ENCODE assay signal across 8 mouse cellular contexts in genomic region chr9:81632736-81633436, GRCm38 (mm10). TPM values are rescaled to one million over a fixed set of nuclear protein-coding genes. Genes with fewer than 3 reads are reported as not detected.
DNase-seq lines count a peak whose midpoint lies in the region; ATAC-seq and TF ChIP-seq lines count a peak whose summit lies in the region.

No protein-coding gene starts in this region.

- DNase-seq in left cerebral cortex, adult 2 months (ENCODE audit: extremely low spot score in 1 of 2, low spot score in 2 of 2), result peak; percentile 46 to 51
- DNase-seq in left cerebral cortex, adult 11 months (ENCODE audit: low spot score), result no peak
- DNase-seq in adrenal gland, postnatal 4 days (ENCODE audit: low spot score in 2 of 2), result peak; percentile 13 to 18
- DNase-seq in forebrain, postnatal 0 days, result no peak
- DNase-seq in retina, embryonic 14.5 days (ENCODE audit: low spot score), result peak; percentile 70
- no peak for DNase-seq in urinary bladder, postnatal 10 days (ENCODE audit: low spot score)

- H3K4me3 ChIP-seq in left cerebral cortex, adult 2 months, result peak overlapping the region; percentile 75
- H3K4me3 ChIP-seq in forebrain, postnatal 0 days (ENCODE audit: low read depth, low read length), result peak overlapping the region; percentile 71
- peak overlapping the region; percentile 65 for H3K4me3 ChIP-seq in intestine, embryonic 15.5 days (replicated peaks)
- H3K4me3 ChIP-seq in liver, embryonic 15.5 days (replicated peaks), result peak overlapping the region; percentile 33

- under 1% methylated on average over 47 of the region's 47 CpGs for WGBS in forebrain, postnatal 0 days
- WGBS in intestine, embryonic 15.5 days, result under 1% methylated on average over 47 of the region's 47 CpGs
- 1% methylated on average over 46 of the region's 47 CpGs for WGBS in liver, embryonic 15.5 days (ENCODE audit: insufficient replicate concordance)

- TF ChIP-seq CTCF in left cerebral cortex, adult 2 months (IDR thresholded peaks at IDR 0.05), result no peak; the same call in 1 of the 2 replicates
- TF ChIP-seq CTCF in forebrain, postnatal 0 days (IDR thresholded peaks at IDR 0.05; ENCODE audit: low read depth), result no peak

- ATAC-seq in forebrain, postnatal 0 days, result peak; percentile 48
- peak; percentile 67 for ATAC-seq in intestine, embryonic 15.5 days
- ATAC-seq in liver, embryonic 15.5 days (ENCODE audit: insufficient read depth), result no peak

- no peaks in the 10 kb centered on the region for H3K9me3 ChIP-seq in forebrain, postnatal 0 days (ENCODE audit: low read length)
- H3K9me3 ChIP-seq in intestine, embryonic 15.5 days, result no peaks in the 10 kb centered on the region
- no peaks in the 10 kb centered on the region for H3K9me3 ChIP-seq in liver, embryonic 15.5 days (replicated peaks)

- H3K4me2 ChIP-seq in forebrain, postnatal 0 days (ENCODE audit: low read depth), result peak overlapping the region; percentile 99
- peak overlapping the region; percentile 99 for H3K4me2 ChIP-seq in intestine, embryonic 15.5 days (replicated peaks)
- peak overlapping the region; percentile 54 for H3K4me2 ChIP-seq in liver, embryonic 15.5 days

- peaks cover 2% of the 10 kb centered on the region; the same call in 1 of the 2 replicates for H3K4me1 ChIP-seq in forebrain, postnatal 0 days (ENCODE audit: insufficient read depth)
- H3K4me1 ChIP-seq in intestine, embryonic 15.5 days (replicated peaks), result peaks cover 6% of the 10 kb centered on the region; the same call in 1 of the 2 replicates
- H3K4me1 ChIP-seq in liver, embryonic 15.5 days (replicated peaks), result no peaks in the 10 kb centered on the region

- H3K27me3 ChIP-seq in forebrain, postnatal 0 days (ENCODE audit: insufficient read depth, low read length), result peaks cover 13% of the 10 kb centered on the region
- peaks cover 34% of the 10 kb centered on the region for H3K27me3 ChIP-seq in intestine, embryonic 15.5 days (replicated peaks)
- peaks cover 57% of the 10 kb centered on the region for H3K27me3 ChIP-seq in liver, embryonic 15.5 days

- H3K9ac ChIP-seq in forebrain, postnatal 0 days, result peak overlapping the region; percentile 63
- H3K9ac ChIP-seq in intestine, embryonic 15.5 days, result peak overlapping the region; percentile 58
- H3K9ac ChIP-seq in liver, embryonic 15.5 days, result no peak overlapping the region

- no peaks in the 10 kb centered on the region for H3K36me3 ChIP-seq in forebrain, postnatal 0 days (ENCODE audit: insufficient read depth)
- no peaks in the 10 kb centered on the region for H3K36me3 ChIP-seq in intestine, embryonic 15.5 days
- no peaks in the 10 kb centered on the region for H3K36me3 ChIP-seq in liver, embryonic 15.5 days (replicated peaks)

- peak overlapping the region; percentile 81 for H3K27ac ChIP-seq in left cerebral cortex, adult 2 months
- peak overlapping the region; percentile 45; the same call in 1 of the 2 replicates for H3K27ac ChIP-seq in forebrain, postnatal 0 days (ENCODE audit: low read depth, low read length)
- 0 out of 2 replicates have a peak overlapping the region, but pooled peaks have one; percentile 9 for H3K27ac ChIP-seq in intestine, embryonic 15.5 days
- H3K27ac ChIP-seq in liver, embryonic 15.5 days (replicated peaks), result no peak overlapping the region

- intact Hi-C loops in left cerebral cortex, adult 2 months (cut with DNase I), result loop anchor here (5.0 kb wide), 1 partner anchor 229 kb away; the partner anchor contains the start of gene Mei4

RNA-seq across cellular contexts. Expression of gene Htr1b, which starts 0.7 kb away (rescaled TPM):
- 10 to 100 TPM; 11.5 to 15.3 TPM for total RNA-seq in left cerebral cortex, adult 2 months (2021)
- total RNA-seq in adrenal gland, postnatal 4 days (2021), result 10 to 100 TPM; 10.4 to 14.0 TPM
- total RNA-seq in forebrain, postnatal 0 days (2014; rRNA removed), result 8.2 and 9.3 TPM in 2 replicates
- 0.67 and 2.8 TPM in 2 replicates for polyA plus RNA-seq in forebrain, postnatal 0 days (2015; fragmentation: Nextera tagmentation; extraction: Ambion mirVana)
- 0.68 and 0.92 TPM in 2 replicates for polyA plus RNA-seq in intestine, embryonic 15.5 days (2015; fragmentation: Nextera tagmentation; extraction: Ambion mirVana)
- 0.05 TPM in 1 of 2 replicates, not detected in the other for polyA plus RNA-seq in liver, embryonic 15.5 days (2015; fragmentation: Nextera tagmentation; extraction: Ambion mirVana)

Comparison
In these comparisons a context has a peak if more than half of its experiments do, and no peak if none do; other contexts are left out.
1. DNase-seq: peak in left cerebral cortex, adult 2 months (2 of 2), adrenal gland, postnatal 4 days (2 of 2) and retina, embryonic 14.5 days (single experiment); none in left cerebral cortex, adult 11 months (single experiment), forebrain, postnatal 0 days (single experiment) and urinary bladder, postnatal 10 days (single experiment).
2. Peak in every context shown above with its lines, with median percentiles within 50 percentile points of each other: H3K4me3 ChIP-seq and H3K4me2 ChIP-seq.